Mouse (Mus musculus): Measurements from ENCODE around the gene Nelfe.
"Not testable (repeated sequence)": the region's sequence is repeated elsewhere in the genome, so short reads cannot be mapped to it uniquely, and the experiment has no call there.

The Nelfe gene

GRCm38 (mm10) chr17:34893072-34893824 lies 43.1 kb downstream of the Nelfe start:
- DNase-seq (ENCODE audit: extremely low spot score, low spot score): no peak

- DNase-seq (ENCODE audit: extremely low spot score, low spot score): peak; percentile 94
These were observed 43.9 kb downstream of the Nelfe start for GRCm38 (mm10) chr17:34894074-34894597.

- peak; percentile 64 for DNase-seq (ENCODE audit: extremely low spot score, low spot score)
These were observed 44.8 kb downstream of the Nelfe start for GRCm38 (mm10) chr17:34894801-34895530.

- DNase-seq (ENCODE audit: extremely low spot score, low spot score): no peak
These were observed 45.5 kb downstream of the Nelfe start for GRCm38 (mm10) chr17:34895724-34896123.

- no peak for DNase-seq (ENCODE audit: extremely low spot score, low spot score)
These were observed 46.2 kb downstream of the Nelfe start for GRCm38 (mm10) chr17:34896366-34896765.

GRCm38 (mm10) chr17:34897373-34898159 lies 47.4 kb downstream of the Nelfe start:
- no peak for DNase-seq (ENCODE audit: extremely low spot score, low spot score)

- DNase-seq (ENCODE audit: extremely low spot score, low spot score): peak; percentile 89
These were observed 48.0 kb downstream of the Nelfe start, which contains the start of the genes C2 and Ehmt2 for GRCm38 (mm10) chr17:34898160-34898586. TSS of gene C2 (minus strand) at chr17:34898265. TSS of gene Ehmt2 (plus strand) at chr17:34898469.

- DNase-seq (ENCODE audit: extremely low spot score, low spot score): no peak
These were observed 48.5 kb downstream of the Nelfe start for GRCm38 (mm10) chr17:34898706-34899052.

- peak; percentile 57 for DNase-seq (ENCODE audit: extremely low spot score, low spot score)
These were observed 49.1 kb downstream of the Nelfe start for GRCm38 (mm10) chr17:34899053-34899889.

GRCm38 (mm10) chr17:34899890-34900243 lies 49.7 kb downstream of the Nelfe start:
- DNase-seq (ENCODE audit: extremely low spot score, low spot score): no peak

- DNase-seq (ENCODE audit: extremely low spot score, low spot score): not testable (repeated sequence)
These were observed 50.6 kb downstream of the Nelfe start for GRCm38 (mm10) chr17:34900826-34901225.

- DNase-seq (ENCODE audit: extremely low spot score, low spot score): not testable (repeated sequence)
These were observed 51.8 kb downstream of the Nelfe start for GRCm38 (mm10) chr17:34901948-34902347.

GRCm38 (mm10) chr17:34902895-34903294 lies 52.7 kb downstream of the Nelfe start:
- DNase-seq (ENCODE audit: extremely low spot score, low spot score): no peak

Measured in neural tube, embryonic 10.5 days (tissue).